Mouse (Mus musculus) olfactory bulb, adult 2 months (tissue): ENCODE data around the gene Fam167b. TPM values are rescaled to one million over a fixed set of nuclear protein-coding genes. Genes with fewer than 3 reads are reported as not detected.
A peak's percentile ranks its signal among the peaks of the same experiment; 100 is the strongest.

Experiments used
- H3K27ac ChIP-seq: fragments of 200-500 bp; 2 replicates; pipeline ENCODE4 v1.5.1; 2012; ENCODE audit warnings: low read depth, low read length; ENCODE audit not compliant: insufficient read depth
- H3K4me1 ChIP-seq: fragments of 200-500 bp; 2 replicates; pipeline ENCODE4 v1.6.1; 2012; ENCODE audit warnings: low read length; ENCODE audit not compliant: control insufficient read depth, insufficient read depth
- H3K4me3 ChIP-seq: fragments of 200-500 bp; 2 replicates; pipeline ENCODE4 v1.5.1; 2012; ENCODE audit warnings: mild to moderate bottlenecking, low read depth, low read length, moderate library complexity; ENCODE audit not compliant: insufficient read depth
- CTCF ChIP-seq: fragments of 200-500 bp; IDR thresholded peaks from 2 replicates; pipeline ENCODE4 v1.5.1; 2012; ENCODE audit warnings: low read depth, mild to moderate bottlenecking, low read length, moderate library complexity; ENCODE audit not compliant: insufficient read depth
- POLR2A ChIP-seq: fragments of 200-500 bp; IDR thresholded peaks from 2 replicates; pipeline ENCODE4 v1.6.1; 2012; ENCODE audit warnings: mild to moderate bottlenecking, low read depth, low read length, moderate library complexity; ENCODE audit not compliant: insufficient read depth
- WGBS: fragments of 180-500 bp; shearing (Covaris S2); methylation state at CpG from one replicate; pipeline ENCODE4 v1.1.7; 2018; 5-methylcytosine and 5-hydroxymethylcytosine counted together
- polyA plus RNA-seq: library from polyadenylated mRNA; stranded (reverse); fragments of >200 nt; gene quantifications from 2 replicates; pipeline ENCODE4 v1.2.4, GENCODE M21; 2012; ENCODE audit warnings: low replicate concordance; ENCODE audit not compliant: missing spikeins, insufficient read depth, insufficient read length

Gene Fam167b
- polyA plus RNA-seq, 1 experiment = not detected

- Histone ChIP-seq H3K4me3 (no peak overlapping the region), H3K4me1 (peaks cover 34% of the 10 kb centered on the region), H3K27ac (no peak overlapping the region)
- 87% methylated on average over 11 of the region's 11 CpGs for WGBS
- TF ChIP-seq CTCF (no peak), POLR2A (no peak)
Measured at GRCm38 (mm10) chr4:129620419-129621282, 42.3 kb upstream of the Fam167b start.

GRCm38 (mm10) chr4:129618786-129619691, 40.7 kb upstream of the Fam167b start, which contains the start of gene Iqcc:
Gene Iqcc, minus strand, starts transcription at chr4:129619099.
- WGBS = 3% methylated on average over 44 of the region's 44 CpGs
- H3K27ac ChIP-seq = peak within 1 kb of the TSS; percentile 91
- peaks cover 24% of the 10 kb centered on the region for H3K4me1 ChIP-seq
- TF ChIP-seq CTCF = no peak
- peak; percentile 97 for TF ChIP-seq POLR2A
- peak within 1 kb of the TSS; percentile 60 for H3K4me3 ChIP-seq

- H3K4me3 ChIP-seq = peak overlapping the region; percentile 60
- 96% methylated on average over 5 of the region's 5 CpGs for WGBS
- no peak for TF ChIP-seq CTCF
- H3K4me1 ChIP-seq = peaks cover 24% of the 10 kb centered on the region
- H3K27ac ChIP-seq = no peak overlapping the region
Measured at GRCm38 (mm10) chr4:129618031-129618430, 39.7 kb upstream of the Fam167b start.

- 93% methylated on average over 7 of the region's 7 CpGs for WGBS
- peaks cover 16% of the 10 kb centered on the region for H3K4me1 ChIP-seq
- TF ChIP-seq POLR2A (no peak), CTCF (no peak)
- no peak overlapping the region for H3K27ac ChIP-seq
- H3K4me3 ChIP-seq = no peak overlapping the region
Measured at GRCm38 (mm10) chr4:129617121-129617641, 38.8 kb upstream of the Fam167b start.

GRCm38 (mm10) chr4:129616631-129617030, 38.3 kb upstream of the Fam167b start:
- H3K27ac ChIP-seq = no peak overlapping the region
- no peak overlapping the region for H3K4me3 ChIP-seq
- TF ChIP-seq CTCF = no peak
- TF ChIP-seq POLR2A = no peak
- H3K4me1 ChIP-seq = peaks cover 16% of the 10 kb centered on the region
- 95% methylated on average over 3 of the region's 3 CpGs for WGBS

- Histone ChIP-seq H3K4me1 (peaks cover 9% of the 10 kb centered on the region), H3K27ac (no peak overlapping the region), H3K4me3 (no peak overlapping the region)
- no peak for TF ChIP-seq POLR2A
- TF ChIP-seq CTCF = no peak
- WGBS = 81% methylated on average over 9 of the region's 9 CpGs
Measured at GRCm38 (mm10) chr4:129615801-129616290, 37.5 kb upstream of the Fam167b start.

- 57% methylated on average over 6 of the region's 6 CpGs for WGBS
Measured at GRCm38 (mm10) chr4:129614093-129614492, 35.7 kb upstream of the Fam167b start, which contains the start of gene Dcdc2b. Gene Dcdc2b, minus strand, starts transcription at chr4:129614257.

GRCm38 (mm10) chr4:129610472-129610871, 32.1 kb upstream of the Fam167b start:
- no peak overlapping the region for H3K27ac ChIP-seq
- no peak for TF ChIP-seq POLR2A
- TF ChIP-seq CTCF = no peak
- 60% methylated on average over 4 of the region's 4 CpGs for WGBS
- no peak overlapping the region for H3K4me3 ChIP-seq
- peaks cover 13% of the 10 kb centered on the region for H3K4me1 ChIP-seq

More at GRCm38 (mm10) chr4:129614093-129614492, 35.7 kb upstream of the Fam167b start, which contains the start of gene Dcdc2b:
- H3K27ac ChIP-seq = no peak within 1 kb of the TSS
- no peak for TF ChIP-seq POLR2A
- no peak for TF ChIP-seq CTCF
- peaks cover 9% of the 10 kb centered on the region for H3K4me1 ChIP-seq
- H3K4me3 ChIP-seq = no peak within 1 kb of the TSS
